Mouse (Mus musculus) CH12.LX (cell line): ENCODE data around the gene Rrbp1.

ENCODE experiments used
- CTCF ChIP-seq, 2 experiments: IDR thresholded peaks in 1 of 2; conservative IDR thresholded peaks in 1 of 2; 2 replicates each; pipeline ENCODE4 v1.5.1; 2011 to 2012; ENCODE audit warnings: low read depth in 2 of 2, low read length in 2 of 2, improper control_type of control experiment in 1 of 2, inconsistent platforms in 1 of 2, mild to moderate bottlenecking in 1 of 2, moderate library complexity in 1 of 2
- POLR2A ChIP-seq: IDR thresholded peaks from 2 replicates; pipeline ENCODE4 v1.6.1; 2011; ENCODE audit warnings: low read depth, mild to moderate bottlenecking, improper control_type of control experiment, low read length
- POLR2AphosphoS2 ChIP-seq: IDR thresholded peaks from 2 replicates; pipeline ENCODE4 v1.6.1; 2011; ENCODE audit warnings: low read depth, low read length, improper control_type of control experiment
- SIN3A ChIP-seq: IDR thresholded peaks from 2 replicates; pipeline ENCODE4 v1.6.1; 2012; ENCODE audit warnings: low read length, improper control_type of control experiment, inconsistent platforms
- USF2 ChIP-seq: conservative IDR thresholded peaks from 2 replicates; pipeline ENCODE4 v1.6.1; 2011; ENCODE audit warnings: low read depth, low read length, improper control_type of control experiment
- ZNF384 ChIP-seq: IDR thresholded peaks from 2 replicates; pipeline ENCODE4 v1.6.1; 2012; ENCODE audit warnings: low read depth, low read length, improper control_type of control experiment, inconsistent platforms

DNA sequence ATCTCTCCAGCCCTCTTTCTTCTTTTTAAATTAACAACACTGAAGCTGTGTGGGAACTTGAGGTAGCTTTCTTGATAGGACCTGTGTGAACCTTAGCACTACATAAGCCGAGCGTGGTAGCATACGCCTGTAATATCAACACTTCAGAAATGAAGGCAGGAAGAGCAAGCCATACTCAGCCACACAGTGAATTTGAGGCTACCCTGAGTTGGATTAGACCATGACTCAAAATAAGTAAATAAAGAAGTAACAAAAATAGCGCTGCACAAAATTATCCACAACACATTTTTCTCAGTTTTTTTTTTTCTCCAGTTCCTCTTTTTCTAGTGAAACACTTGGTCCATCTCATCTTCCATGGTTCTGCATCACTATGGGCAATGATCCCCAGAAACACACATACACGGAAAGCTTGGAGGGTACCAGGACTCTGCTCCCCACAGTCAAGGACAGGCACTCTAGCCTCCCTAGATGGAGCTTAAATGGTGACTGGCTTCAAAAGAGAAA is 35.9 kb downstream of the Rrbp1 start:
- TF ChIP-seq POLR2A, result no peak
- TF ChIP-seq POLR2AphosphoS2, result no peak
- TF ChIP-seq ZNF384, result peak; percentile 81
- TF ChIP-seq SIN3A, result no peak
- TF ChIP-seq USF2, result no peak
- no peak for TF ChIP-seq CTCF (conservative IDR thresholded peaks at IDR 0.05 in 1 of 2, IDR thresholded peaks at IDR 0.05 in 1 of 2; ENCODE audit: low read depth in 2 of 2, low read length in 2 of 2)
